Mouse (Mus musculus) neural tube, embryonic 15.5 days (tissue): Measurements from ENCODE around the gene Catsperz. TPM values are rescaled to one million over a fixed set of nuclear protein-coding genes. Genes with fewer than 3 reads are reported as not detected.

Experiments
- microRNA-seq: library from miRNA; unstranded; fragments of <30 nt; microRNA quantifications from one replicate; pipeline ENCODE4, GENCODE M21; 2017
- polyA plus RNA-seq: library from polyadenylated mRNA; unstranded; fragments of >200 nt; fragmentation: Nextera tagmentation; extraction: Ambion mirVana; gene quantifications from 2 replicates; pipeline ENCODE4 v1.2.1, GENCODE M21; 2015

Gene Catsperz
- polyA plus RNA-seq, 1 experiment from 2014 or later = 6.8 TPM

Small RNAs within 50 kb of the gene (microRNA-seq; reads per million reads assigned to microRNA genes)
- gene Mir6990 = not detected

Other genes starting within 250 kb of the Catsperz start
- 15.7 and 16.2 TPM in 2 replicates for gene Rps6ka4, start 84.7 kb downstream of the Catsperz start, polyA plus RNA-seq
- gene Ccdc88b, start 67.2 kb downstream of the Catsperz start, polyA plus RNA-seq = 0.92 and 1.8 TPM in 2 replicates
- 103 and 113 TPM in 2 replicates for gene Trmt112, start 15.7 kb downstream of the Catsperz start, polyA plus RNA-seq
- gene Prdx5, start 15.3 kb downstream of the Catsperz start, polyA plus RNA-seq = 392 and 417 TPM in 2 replicates
- gene Esrra, start 3.6 kb downstream of the Catsperz start, polyA plus RNA-seq = 16.9 and 17.1 TPM in 2 replicates
- gene Kcnk4, start 9.1 kb upstream of the Catsperz start, polyA plus RNA-seq = 11.8 and 13.8 TPM in 2 replicates
- gene Bad, start 16.5 kb upstream of the Catsperz start, polyA plus RNA-seq = 90.8 and 90.9 TPM in 2 replicates
- 59.8 and 72.3 TPM in 2 replicates for gene Gpr137, start 17.1 kb upstream of the Catsperz start, polyA plus RNA-seq
- 141 and 159 TPM in 2 replicates for gene Ppp1r14b, start 49.6 kb upstream of the Catsperz start, polyA plus RNA-seq
- 14.1 and 23.4 TPM in 2 replicates for gene Plcb3, start 51.1 kb upstream of the Catsperz start, polyA plus RNA-seq
- gene Fkbp2, start 55.1 kb upstream of the Catsperz start, polyA plus RNA-seq = 174 and 190 TPM in 2 replicates
- gene Vegfb, start 62.3 kb upstream of the Catsperz start, polyA plus RNA-seq = 68.6 and 83.1 TPM in 2 replicates
- gene Dnajc4, start 67.2 kb upstream of the Catsperz start, polyA plus RNA-seq = 24.8 and 28.1 TPM in 2 replicates
- gene Nudt22, start 70.7 kb upstream of the Catsperz start, polyA plus RNA-seq = 24.8 and 25.9 TPM in 2 replicates
- 16.5 and 22.1 TPM in 2 replicates for gene Trpt1, start 70.8 kb upstream of the Catsperz start, polyA plus RNA-seq
- 4.6 and 19.6 TPM in 2 replicates for gene Fermt3, start 94.1 kb upstream of the Catsperz start, polyA plus RNA-seq
- 210 and 232 TPM in 2 replicates for gene Stip1, start 114.6 kb upstream of the Catsperz start, polyA plus RNA-seq
- 7.2 and 7.7 TPM in 2 replicates for gene Macrod1, start 131.4 kb upstream of the Catsperz start, polyA plus RNA-seq
- gene Flrt1, start 180.3 kb upstream of the Catsperz start, polyA plus RNA-seq = 10.5 and 10.9 TPM in 2 replicates